Mouse (Mus musculus): ENCODE results near the gene Helt.
"Not testable (repeated sequence)": the region's sequence is repeated elsewhere in the genome, so short reads cannot be mapped to it uniquely, and the experiment has no call there.

DNA sequence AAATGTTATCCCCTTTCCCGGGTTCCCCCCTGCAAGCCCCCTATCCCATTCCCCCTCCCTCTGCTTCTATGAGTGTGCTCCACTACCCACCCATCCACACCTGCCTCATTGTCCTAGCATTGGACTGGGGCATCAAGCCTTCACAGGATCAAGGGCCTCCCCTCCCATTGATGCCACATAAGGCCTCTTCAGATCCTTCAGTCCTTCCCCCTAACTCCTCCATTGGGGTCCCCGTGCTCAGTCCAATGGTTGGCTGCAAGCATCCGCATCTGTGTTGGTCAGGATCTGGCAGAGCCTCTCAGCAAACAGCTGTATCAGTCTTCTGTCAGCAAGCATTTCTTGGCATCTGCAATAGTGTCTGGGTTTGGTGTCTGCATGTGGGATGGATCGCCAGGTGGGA is 30.3 kb downstream of the Helt start:
- TF ChIP-seq CTCF (IDR thresholded peaks at IDR 0.05; ENCODE audit: borderline replicate concordance, control insufficient read depth, extremely low read depth, insufficient read depth, low read length, poor library complexity); POLR2A (IDR thresholded peaks at IDR 0.05; ENCODE audit: control insufficient read depth, extremely low read depth, insufficient read depth, low read length, poor library complexity): not testable (repeated sequence)
